8 mouse cellular contexts compared by ENCODE assay signal in the genomic region with DNA sequence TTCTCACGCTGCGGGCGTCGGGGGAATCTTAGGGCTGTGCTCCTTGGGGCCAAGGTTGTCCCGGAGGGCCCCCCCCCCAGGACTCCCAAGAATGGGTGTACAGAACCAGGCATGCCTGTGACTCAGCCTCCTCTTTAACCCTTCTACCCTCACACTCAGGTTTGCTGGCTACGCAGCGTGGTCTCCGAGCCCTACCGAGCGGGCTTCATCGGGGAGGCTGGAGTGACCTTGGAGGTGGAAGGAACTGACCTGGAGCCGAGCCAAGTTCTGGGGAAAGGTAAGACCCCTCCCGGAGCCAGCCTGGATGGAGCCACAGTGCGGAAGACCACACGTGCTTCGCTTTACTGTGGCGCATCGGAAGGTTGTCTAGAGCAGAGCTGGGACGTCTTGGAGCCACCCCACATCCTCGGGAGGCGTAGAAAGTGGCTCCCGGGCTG. TPM values are rescaled to one million over a fixed set of nuclear protein-coding genes. Genes with fewer than 3 reads are reported as not detected.
A peak's percentile ranks its signal among the peaks of the same experiment; 100 is the strongest.
DNase-seq lines count a peak whose midpoint lies in the region; ATAC-seq and TF ChIP-seq lines count a peak whose summit lies in the region.

No protein-coding gene starts in this region.

- peak; percentile 37 for ATAC-seq in heart, embryonic 11.5 days (replicated peaks; ENCODE audit: insufficient number of reproducible peaks, low FRiP score, low TSS enrichment)
- ATAC-seq in embryonic facial prominence, embryonic 14.5 days (ENCODE audit: low read depth): peak; percentile 10
- ATAC-seq in intestine, postnatal 0 days: peak; percentile 34; the same call in 1 of the 2 replicates
- peak; percentile 48; the same call in 1 of the 2 replicates for ATAC-seq in midbrain, embryonic 15.5 days (replicated peaks)

- peak overlapping the region; percentile 81 for H3K9ac ChIP-seq in heart, embryonic 11.5 days (ENCODE audit: low read depth, low read length)
- H3K9ac ChIP-seq in embryonic facial prominence, embryonic 14.5 days (ENCODE audit: low read depth, low read length): peak overlapping the region; percentile 63
- peak overlapping the region; percentile 37; the same call in 1 of the 2 replicates for H3K9ac ChIP-seq in intestine, postnatal 0 days (ENCODE audit: low read depth, low read length)
- H3K9ac ChIP-seq in midbrain, embryonic 15.5 days: 0 out of 2 replicates have a peak overlapping the region, but pooled peaks have one; percentile 35

- H3K4me3 ChIP-seq in heart, embryonic 11.5 days (ENCODE audit: low read depth, low read length): peak overlapping the region; percentile 66
- peak overlapping the region; percentile 46 for H3K4me3 ChIP-seq in embryonic facial prominence, embryonic 14.5 days (ENCODE audit: low read depth, low read length)
- peak overlapping the region; percentile 38 for H3K4me3 ChIP-seq in intestine, postnatal 0 days (ENCODE audit: low read depth, low read length)
- H3K4me3 ChIP-seq in midbrain, embryonic 15.5 days: peak overlapping the region; percentile 38

- H3K9me3 ChIP-seq in heart, embryonic 11.5 days (replicated peaks; ENCODE audit: control insufficient read depth, low read length): no peaks in the 10 kb centered on the region
- no peaks in the 10 kb centered on the region for H3K9me3 ChIP-seq in embryonic facial prominence, embryonic 14.5 days (ENCODE audit: control insufficient read depth, low read length)
- no peaks in the 10 kb centered on the region for H3K9me3 ChIP-seq in intestine, postnatal 0 days (ENCODE audit: control insufficient read depth)
- no peaks in the 10 kb centered on the region for H3K9me3 ChIP-seq in midbrain, embryonic 15.5 days

- no peaks in the 10 kb centered on the region for H3K36me3 ChIP-seq in heart, embryonic 11.5 days (ENCODE audit: control insufficient read depth, insufficient read depth, low read length)
- H3K36me3 ChIP-seq in embryonic facial prominence, embryonic 14.5 days (ENCODE audit: control insufficient read depth, insufficient read depth, low read length): no peaks in the 10 kb centered on the region
- no peaks in the 10 kb centered on the region for H3K36me3 ChIP-seq in intestine, postnatal 0 days (ENCODE audit: control insufficient read depth, insufficient read depth)
- no peaks in the 10 kb centered on the region for H3K36me3 ChIP-seq in midbrain, embryonic 15.5 days (replicated peaks)

- H3K4me1 ChIP-seq in heart, embryonic 11.5 days (ENCODE audit: control insufficient read depth, insufficient read depth, low read length): peaks cover 19% of the 10 kb centered on the region
- peaks cover 23% of the 10 kb centered on the region for H3K4me1 ChIP-seq in embryonic facial prominence, embryonic 14.5 days (ENCODE audit: control insufficient read depth, insufficient read depth, low read length)
- peaks cover 12% of the 10 kb centered on the region for H3K4me1 ChIP-seq in intestine, postnatal 0 days (replicated peaks; ENCODE audit: control insufficient read depth, insufficient read depth, low read length)
- H3K4me1 ChIP-seq in midbrain, embryonic 15.5 days: peaks cover 34% of the 10 kb centered on the region

- no peak for TF ChIP-seq CTCF in intestine, postnatal 0 days (IDR thresholded peaks at IDR 0.05; ENCODE audit: low read depth)

- under 1% methylated on average over 22 of the region's 22 CpGs for WGBS in heart, embryonic 11.5 days (ENCODE audit: insufficient replicate concordance)
- 3% methylated on average over 12 of the region's 22 CpGs for WGBS in embryonic facial prominence, embryonic 14.5 days
- WGBS in intestine, postnatal 0 days: 1% methylated on average over 22 of the region's 22 CpGs
- WGBS in midbrain, embryonic 15.5 days: under 1% methylated on average over 22 of the region's 22 CpGs

- peak overlapping the region; percentile 88 for H3K4me2 ChIP-seq in heart, embryonic 11.5 days
- H3K4me2 ChIP-seq in embryonic facial prominence, embryonic 14.5 days (ENCODE audit: low read depth, low read length): peak overlapping the region; percentile 69
- H3K4me2 ChIP-seq in intestine, postnatal 0 days (replicated peaks; ENCODE audit: low read depth): peak overlapping the region; percentile 72
- peak overlapping the region; percentile 72 for H3K4me2 ChIP-seq in midbrain, embryonic 15.5 days

- H3K27me3 ChIP-seq in heart, embryonic 11.5 days (ENCODE audit: control insufficient read depth, insufficient read depth, low read length): 0 out of 2 replicates have a peak, but pooled peaks cover 3% of the 10 kb centered on the region
- H3K27me3 ChIP-seq in embryonic facial prominence, embryonic 14.5 days (replicated peaks; ENCODE audit: control insufficient read depth, insufficient read depth, low read length): peaks cover 11% of the 10 kb centered on the region
- H3K27me3 ChIP-seq in intestine, postnatal 0 days (replicated peaks; ENCODE audit: control insufficient read depth, insufficient read depth, low read length): peaks cover 22% of the 10 kb centered on the region
- H3K27me3 ChIP-seq in midbrain, embryonic 15.5 days (replicated peaks): peaks cover 59% of the 10 kb centered on the region

- DNase-seq in heart, adult 18-20 months: no peak
- no peak for DNase-seq in embryonic facial prominence, embryonic 14.5 days (ENCODE audit: low spot score)
- no peak for DNase-seq in right cerebral cortex, adult 2 months (ENCODE audit: low spot score in 2 of 2)
- DNase-seq in urinary bladder, postnatal 4 days (ENCODE audit: low spot score in 2 of 2): no peak
- DNase-seq in cerebellum, adult 8-10 months: no peak

- peak overlapping the region; percentile 85 for H3K27ac ChIP-seq in heart, embryonic 11.5 days (ENCODE audit: low read depth, low read length)
- peak overlapping the region; percentile 52 for H3K27ac ChIP-seq in embryonic facial prominence, embryonic 14.5 days (replicated peaks; ENCODE audit: low read depth, low read length)
- no peak overlapping the region; the same call in 1 of the 2 replicates for H3K27ac ChIP-seq in intestine, postnatal 0 days (ENCODE audit: low read depth, low read length)
- no peak overlapping the region for H3K27ac ChIP-seq in midbrain, embryonic 15.5 days

RNA-seq across cellular contexts. Expression of a gene that starts 0.4 kb away (rescaled TPM):
- 17.8 and 22.5 TPM in 2 replicates for polyA plus RNA-seq in heart, embryonic 11.5 days (2014; fragmentation: Nextera tagmentation; extraction: Ambion mirVana)
- total RNA-seq in heart, adult 18-20 months (2021): under 1 TPM; 0.35 to 0.93 TPM
- polyA plus RNA-seq in embryonic facial prominence, embryonic 14.5 days (2014; fragmentation: Nextera tagmentation; extraction: Ambion mirVana): 9.8 and 15.5 TPM in 2 replicates
- 2.9 and 3.6 TPM in 2 replicates for polyA plus RNA-seq in intestine, postnatal 0 days (2015; fragmentation: Nextera tagmentation; extraction: Ambion mirVana)
- 0.80 and 1.1 TPM in 2 replicates for polyA plus RNA-seq in midbrain, embryonic 15.5 days (2015; fragmentation: Nextera tagmentation; extraction: Ambion mirVana)

RNA-seq across cellular contexts. Expression of a gene that starts 10.8 kb away (rescaled TPM):
- polyA plus RNA-seq in heart, embryonic 11.5 days (2014; fragmentation: Nextera tagmentation; extraction: Ambion mirVana): not detected in 2 replicates
- total RNA-seq in heart, adult 18-20 months (2021): not detected
- polyA plus RNA-seq in embryonic facial prominence, embryonic 14.5 days (2014; fragmentation: Nextera tagmentation; extraction: Ambion mirVana): not detected in 2 replicates
- not detected in 2 replicates for polyA plus RNA-seq in intestine, postnatal 0 days (2015; fragmentation: Nextera tagmentation; extraction: Ambion mirVana)
- not detected in 2 replicates for polyA plus RNA-seq in midbrain, embryonic 15.5 days (2015; fragmentation: Nextera tagmentation; extraction: Ambion mirVana)

Comparison
In these comparisons a context has a peak if more than half of its experiments do, and no peak if none do; other contexts are left out.
1. H3K27ac ChIP-seq: peak in heart, embryonic 11.5 days (single experiment) and embryonic facial prominence, embryonic 14.5 days (single experiment); none in intestine, postnatal 0 days (single experiment) and midbrain, embryonic 15.5 days (single experiment).
2. Peak in every context shown above with its lines, with median percentiles within 50 percentile points of each other: ATAC-seq, H3K4me2 ChIP-seq, H3K4me3 ChIP-seq and H3K9ac ChIP-seq.